Mouse (Mus musculus): ENCODE measurements at regions not wholly inside any gene's neighbourhood (a gene's known extent, or its start where the extent isn't known, plus 50 kb on each side); places are given as distances from the start of the nearest gene placed in this dataset.

DNA sequence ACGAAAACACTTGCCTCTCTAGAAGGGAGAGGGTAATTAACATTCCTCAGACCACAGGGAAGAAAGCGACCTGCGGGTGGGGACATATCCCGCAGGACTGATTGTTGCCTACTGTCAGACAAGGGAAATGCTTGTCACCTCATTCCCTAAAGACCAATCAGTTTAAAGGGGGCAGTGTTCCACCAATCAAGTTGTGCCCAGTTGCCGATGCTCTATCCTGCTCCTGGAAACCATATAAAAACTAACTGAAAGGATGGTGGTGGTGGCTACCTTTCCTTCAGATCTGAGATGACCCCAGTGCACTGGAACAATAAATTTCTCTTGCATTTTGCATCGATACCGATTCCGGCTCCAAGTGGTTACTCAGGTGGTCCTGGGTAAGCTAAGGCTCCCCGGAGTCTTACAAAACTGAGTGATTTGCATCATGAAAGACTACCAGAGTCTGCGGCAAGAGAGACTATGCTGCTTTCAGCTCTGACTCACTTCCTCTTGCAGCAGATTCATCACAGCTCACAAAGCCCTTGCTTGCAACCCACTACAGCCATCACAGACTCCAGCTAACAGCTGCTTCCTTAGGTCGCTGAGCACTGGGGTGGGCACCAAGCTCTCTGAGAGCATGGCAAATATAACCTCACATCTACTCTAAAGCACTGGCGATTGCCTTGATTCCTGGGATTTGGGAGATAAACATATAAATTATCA lies 533.7 kb upstream of the A830018L16Rik start:
- H3K27ac ChIP-seq (ENCODE audit: insufficient read depth, low read length) = peak overlapping the region; percentile 80
- TF ChIP-seq POLR2A (IDR thresholded peaks at IDR 0.05; ENCODE audit: insufficient read depth, low read length) (no peak), EP300 (IDR thresholded peaks at IDR 0.05; ENCODE audit: insufficient read depth, low read depth, low read length) (0 out of 2 replicates have a peak, but pooled peaks have one; percentile 38), CTCF (IDR thresholded peaks at IDR 0.05; ENCODE audit: low read depth, low read length) (peak; percentile 7)
- peaks cover 14% of the 10 kb centered on the region for H3K9me3 ChIP-seq (replicated peaks; ENCODE audit: control insufficient read depth, insufficient read depth, low read length, poor library complexity, severe bottlenecking)

GRCm38 (mm10) chr1:10898806-10899205 lies 515.1 kb upstream of the A830018L16Rik start:
- H3K9ac ChIP-seq (ENCODE audit: low read depth, poor library complexity, severe bottlenecking) = no peak overlapping the region
- H3K36me3 ChIP-seq (ENCODE audit: control insufficient read depth, insufficient read depth, low read length, poor library complexity, severe bottlenecking) = no peaks in the 10 kb centered on the region
- H3K4me3 ChIP-seq (ENCODE audit: low read depth, low read length) = no peak overlapping the region
- TF ChIP-seq POLR2A (IDR thresholded peaks at IDR 0.05; ENCODE audit: insufficient read depth, low read length) (no peak), CTCF (IDR thresholded peaks at IDR 0.05; ENCODE audit: low read depth, low read length) (no peak)
- H3K9me3 ChIP-seq (replicated peaks; ENCODE audit: control insufficient read depth, insufficient read depth, low read length, poor library complexity, severe bottlenecking) = no peaks in the 10 kb centered on the region
- no peak overlapping the region for H3K27ac ChIP-seq (ENCODE audit: insufficient read depth, low read length)
- no peaks in the 10 kb centered on the region for H3K4me1 ChIP-seq (ENCODE audit: control insufficient read depth, insufficient read depth, low read length)
- H3K27me3 ChIP-seq (ENCODE audit: control insufficient read depth, insufficient read depth, low read length, poor library complexity, severe bottlenecking) = no peaks in the 10 kb centered on the region

More for the DNA sequence above, 533.7 kb upstream of the A830018L16Rik start:
- H3K4me3 ChIP-seq (ENCODE audit: low read depth, low read length) = no peak overlapping the region
- no peaks in the 10 kb centered on the region for H3K27me3 ChIP-seq (ENCODE audit: control insufficient read depth, insufficient read depth, low read length, poor library complexity, severe bottlenecking)
- no peaks in the 10 kb centered on the region for H3K4me1 ChIP-seq (ENCODE audit: control insufficient read depth, insufficient read depth, low read length)
- H3K36me3 ChIP-seq (ENCODE audit: control insufficient read depth, insufficient read depth, low read length, poor library complexity, severe bottlenecking) = no peaks in the 10 kb centered on the region
- no peak overlapping the region for H3K9ac ChIP-seq (ENCODE audit: low read depth, poor library complexity, severe bottlenecking)

DNA sequence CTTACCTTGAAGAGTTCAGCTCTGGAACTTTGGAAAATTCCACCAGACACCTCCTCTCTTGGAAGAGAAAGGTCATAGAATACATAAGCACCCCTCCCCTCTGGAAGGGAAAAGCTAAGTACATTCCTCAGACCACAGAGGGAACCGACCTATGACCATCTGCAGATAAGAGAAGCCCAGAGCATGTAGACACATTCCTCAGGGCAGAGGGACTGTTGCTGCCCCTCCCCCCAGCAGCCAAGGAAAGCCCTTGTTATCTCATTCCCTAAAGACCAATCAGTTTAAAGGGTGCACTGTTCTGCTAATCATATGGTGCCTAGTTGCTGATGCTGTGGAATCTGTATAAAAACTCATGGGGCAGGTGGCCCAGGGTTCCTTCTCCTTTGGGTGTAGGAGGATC lies 511.2 kb upstream of the A830018L16Rik start:
- H3K36me3 ChIP-seq (ENCODE audit: control insufficient read depth, insufficient read depth, low read length, poor library complexity, severe bottlenecking) = no peaks in the 10 kb centered on the region
- H3K9ac ChIP-seq (ENCODE audit: low read depth, poor library complexity, severe bottlenecking) = no peak overlapping the region
- no peaks in the 10 kb centered on the region for H3K27me3 ChIP-seq (ENCODE audit: control insufficient read depth, insufficient read depth, low read length, poor library complexity, severe bottlenecking)
- H3K27ac ChIP-seq (ENCODE audit: insufficient read depth, low read length) = no peak overlapping the region
- TF ChIP-seq POLR2A (IDR thresholded peaks at IDR 0.05; ENCODE audit: insufficient read depth, low read length) (no peak), EP300 (IDR thresholded peaks at IDR 0.05; ENCODE audit: insufficient read depth, low read depth, low read length) (no peak), CTCF (IDR thresholded peaks at IDR 0.05; ENCODE audit: low read depth, low read length) (no peak)
- H3K9me3 ChIP-seq (replicated peaks; ENCODE audit: control insufficient read depth, insufficient read depth, low read length, poor library complexity, severe bottlenecking) = no peaks in the 10 kb centered on the region
- no peaks in the 10 kb centered on the region for H3K4me1 ChIP-seq (ENCODE audit: control insufficient read depth, insufficient read depth, low read length)
- H3K4me3 ChIP-seq (ENCODE audit: low read depth, low read length) = no peak overlapping the region

GRCm38 (mm10) chr1:10919958-10920357 lies 493.9 kb upstream of the A830018L16Rik start:
- Histone ChIP-seq H3K4me1 (ENCODE audit: control insufficient read depth, insufficient read depth, low read length) (no peaks in the 10 kb centered on the region), H3K9me3 (replicated peaks; ENCODE audit: control insufficient read depth, insufficient read depth, low read length, poor library complexity, severe bottlenecking) (no peaks in the 10 kb centered on the region), H3K27ac (ENCODE audit: insufficient read depth, low read length) (no peak overlapping the region), H3K9ac (ENCODE audit: low read depth, poor library complexity, severe bottlenecking) (no peak overlapping the region), H3K27me3 (ENCODE audit: control insufficient read depth, insufficient read depth, low read length, poor library complexity, severe bottlenecking) (no peaks in the 10 kb centered on the region), H3K4me3 (ENCODE audit: low read depth, low read length) (no peak overlapping the region), H3K36me3 (ENCODE audit: control insufficient read depth, insufficient read depth, low read length, poor library complexity, severe bottlenecking) (no peaks in the 10 kb centered on the region)
- no peak for TF ChIP-seq CTCF (IDR thresholded peaks at IDR 0.05; ENCODE audit: low read depth, low read length)
- TF ChIP-seq POLR2A (IDR thresholded peaks at IDR 0.05; ENCODE audit: insufficient read depth, low read length) = no peak
- TF ChIP-seq EP300 (IDR thresholded peaks at IDR 0.05; ENCODE audit: insufficient read depth, low read depth, low read length) = no peak

GRCm38 (mm10) chr1:10932378-10933077 lies 481.4 kb upstream of the A830018L16Rik start:
- Histone ChIP-seq H3K27ac (ENCODE audit: insufficient read depth, low read length) (no peak overlapping the region), H3K9me3 (replicated peaks; ENCODE audit: control insufficient read depth, insufficient read depth, low read length, poor library complexity, severe bottlenecking) (no peaks in the 10 kb centered on the region), H3K27me3 (ENCODE audit: control insufficient read depth, insufficient read depth, low read length, poor library complexity, severe bottlenecking) (no peaks in the 10 kb centered on the region), H3K9ac (ENCODE audit: low read depth, poor library complexity, severe bottlenecking) (no peak overlapping the region), H3K36me3 (ENCODE audit: control insufficient read depth, insufficient read depth, low read length, poor library complexity, severe bottlenecking) (no peaks in the 10 kb centered on the region), H3K4me3 (ENCODE audit: low read depth, low read length) (no peak overlapping the region), H3K4me1 (ENCODE audit: control insufficient read depth, insufficient read depth, low read length) (no peaks in the 10 kb centered on the region)
- no peak for TF ChIP-seq POLR2A (IDR thresholded peaks at IDR 0.05; ENCODE audit: insufficient read depth, low read length)
- TF ChIP-seq CTCF (IDR thresholded peaks at IDR 0.05; ENCODE audit: low read depth, low read length) = no peak
- TF ChIP-seq EP300 (IDR thresholded peaks at IDR 0.05; ENCODE audit: insufficient read depth, low read depth, low read length) = no peak

- no peaks in the 10 kb centered on the region for H3K9me3 ChIP-seq (replicated peaks; ENCODE audit: control insufficient read depth, insufficient read depth, low read length, poor library complexity, severe bottlenecking)
- no peak overlapping the region for H3K9ac ChIP-seq (ENCODE audit: low read depth, poor library complexity, severe bottlenecking)
- H3K36me3 ChIP-seq (ENCODE audit: control insufficient read depth, insufficient read depth, low read length, poor library complexity, severe bottlenecking) = no peaks in the 10 kb centered on the region
- no peaks in the 10 kb centered on the region for H3K27me3 ChIP-seq (ENCODE audit: control insufficient read depth, insufficient read depth, low read length, poor library complexity, severe bottlenecking)
- H3K4me1 ChIP-seq (ENCODE audit: control insufficient read depth, insufficient read depth, low read length) = no peaks in the 10 kb centered on the region
- no peak overlapping the region for H3K27ac ChIP-seq (ENCODE audit: insufficient read depth, low read length)
- TF ChIP-seq POLR2A (IDR thresholded peaks at IDR 0.05; ENCODE audit: insufficient read depth, low read length) (no peak), CTCF (IDR thresholded peaks at IDR 0.05; ENCODE audit: low read depth, low read length) (no peak), EP300 (IDR thresholded peaks at IDR 0.05; ENCODE audit: insufficient read depth, low read depth, low read length) (no peak)
- H3K4me3 ChIP-seq (ENCODE audit: low read depth, low read length) = no peak overlapping the region
Measured at GRCm38 (mm10) chr1:10933206-10933605, 480.7 kb upstream of the A830018L16Rik start.

Data from ES-Bruce4 (cell line).